Mouse (Mus musculus): Measurements from ENCODE around the gene Mical3. TPM values are rescaled to one million over a fixed set of nuclear protein-coding genes. Genes with fewer than 3 reads are reported as not detected.
A peak's percentile ranks its signal among the peaks of the same experiment; 100 is the strongest.

Gene Mical3
- polyA plus RNA-seq, 1 experiment from 2014 or later, result 50.0 TPM

- Histone ChIP-seq H3K4me2 (no peak overlapping the region), H3K9me3 (no peaks in the 10 kb centered on the region), H3K27me3 (replicated peaks) (no peaks in the 10 kb centered on the region), H3K9ac (no peak overlapping the region), H3K4me1 (peaks cover 8% of the 10 kb centered on the region), H3K4me3 (no peak overlapping the region), H3K36me3 (replicated peaks) (no peaks in the 10 kb centered on the region), H3K27ac (no peak overlapping the region)
- 93% methylated on average over 11 of the region's 11 CpGs for WGBS
- no peak for ATAC-seq (replicated peaks)
Measured at GRCm38 (mm10) chr6:121090786-121091185, 40.0 kb downstream of the Mical3 start.

DNA sequence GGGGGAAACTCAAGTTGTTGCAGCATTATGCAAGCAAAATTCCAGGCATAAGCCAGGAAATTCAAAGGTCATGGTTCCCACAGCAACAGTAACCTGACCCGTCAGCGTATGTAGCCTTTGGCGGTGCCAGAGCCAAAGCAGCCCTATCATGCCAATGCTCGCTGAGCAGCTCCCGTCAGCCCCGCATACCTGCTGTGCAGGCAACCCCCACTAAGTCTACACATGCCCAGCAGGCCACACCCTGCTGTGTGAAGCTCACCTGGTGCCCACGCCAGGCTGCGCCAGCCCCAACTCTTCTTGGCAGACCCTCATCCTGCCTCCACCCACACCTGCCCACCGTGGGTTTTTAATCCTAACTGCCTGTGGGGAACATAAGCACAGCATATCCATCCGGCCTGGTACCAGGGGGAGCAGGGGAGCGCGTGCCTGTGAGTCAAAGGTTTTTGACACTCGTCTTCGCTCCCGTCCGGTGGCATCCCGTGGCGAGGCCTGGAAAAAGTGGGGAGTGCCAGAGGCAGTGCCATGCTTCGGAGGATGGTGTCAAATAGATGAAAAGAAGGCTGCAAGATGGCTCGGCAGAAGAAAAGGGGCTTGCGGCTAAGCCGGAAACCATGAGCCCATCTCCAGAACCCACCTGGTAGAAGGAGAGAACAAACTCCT is 43.1 kb downstream of the Mical3 start:
- H3K4me2 ChIP-seq, result no peak overlapping the region
- WGBS, result 79% methylated on average over 22 of the region's 22 CpGs
- no peaks in the 10 kb centered on the region for H3K9me3 ChIP-seq
- H3K36me3 ChIP-seq (replicated peaks), result no peaks in the 10 kb centered on the region
- no peak for ATAC-seq (replicated peaks)
- H3K4me3 ChIP-seq, result no peak overlapping the region
- H3K27me3 ChIP-seq (replicated peaks), result no peaks in the 10 kb centered on the region
- H3K9ac ChIP-seq, result no peak overlapping the region
- peaks cover 20% of the 10 kb centered on the region for H3K4me1 ChIP-seq
- peak overlapping the region; percentile 27; the same call in 1 of the 2 replicates for H3K27ac ChIP-seq

GRCm38 (mm10) chr6:121087127-121087526 is 43.7 kb downstream of the Mical3 start:
- Histone ChIP-seq H3K36me3 (replicated peaks) (no peaks in the 10 kb centered on the region), H3K27ac (no peak overlapping the region), H3K4me1 (peaks cover 21% of the 10 kb centered on the region), H3K9me3 (no peaks in the 10 kb centered on the region), H3K27me3 (replicated peaks) (no peaks in the 10 kb centered on the region), H3K4me2 (no peak overlapping the region), H3K9ac (no peak overlapping the region), H3K4me3 (no peak overlapping the region)
- 79% methylated on average over 10 of the region's 10 CpGs for WGBS
- ATAC-seq (replicated peaks), result no peak

GRCm38 (mm10) chr6:121086226-121086625 is 44.6 kb downstream of the Mical3 start:
- H3K9me3 ChIP-seq, result no peaks in the 10 kb centered on the region
- no peaks in the 10 kb centered on the region for H3K27me3 ChIP-seq (replicated peaks)
- H3K4me2 ChIP-seq, result no peak overlapping the region
- 92% methylated on average over 9 of the region's 9 CpGs for WGBS
- H3K4me1 ChIP-seq, result peaks cover 29% of the 10 kb centered on the region
- ATAC-seq (replicated peaks), result no peak
- H3K36me3 ChIP-seq (replicated peaks), result no peaks in the 10 kb centered on the region
- no peak overlapping the region for H3K4me3 ChIP-seq
- no peak overlapping the region for H3K9ac ChIP-seq
- no peak overlapping the region for H3K27ac ChIP-seq

DNA sequence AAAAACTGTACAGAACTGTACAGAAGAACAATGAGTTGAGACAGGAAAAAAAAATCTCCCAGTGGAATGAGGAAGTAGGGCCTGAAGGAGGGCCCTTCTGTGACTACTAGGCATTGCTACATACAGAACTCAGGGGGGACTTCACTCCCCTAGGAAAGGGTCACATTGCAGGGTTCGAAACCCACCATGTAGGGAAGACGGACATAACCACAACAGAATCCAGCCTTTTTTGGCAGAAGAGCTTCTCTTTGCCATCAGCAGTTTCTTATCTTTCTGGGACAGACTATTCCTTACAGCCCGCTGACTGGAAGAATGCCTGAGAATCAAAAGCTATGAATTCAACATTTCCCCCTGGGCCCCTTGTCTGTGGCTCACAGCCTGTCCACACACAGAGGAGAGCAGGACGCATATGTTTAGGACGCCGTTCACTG is 46.7 kb downstream of the Mical3 start:
- no peak for ATAC-seq (replicated peaks)
- H3K36me3 ChIP-seq (replicated peaks), result no peaks in the 10 kb centered on the region
- WGBS, result 53% methylated on average over 6 of the region's 6 CpGs
- H3K27ac ChIP-seq, result peak overlapping the region; percentile 40; the same call in 1 of the 2 replicates
- no peak overlapping the region for H3K4me2 ChIP-seq
- H3K4me3 ChIP-seq, result no peak overlapping the region
- peaks cover 34% of the 10 kb centered on the region for H3K4me1 ChIP-seq
- no peaks in the 10 kb centered on the region for H3K27me3 ChIP-seq (replicated peaks)
- H3K9ac ChIP-seq, result no peak overlapping the region
- H3K9me3 ChIP-seq, result no peaks in the 10 kb centered on the region

DNA sequence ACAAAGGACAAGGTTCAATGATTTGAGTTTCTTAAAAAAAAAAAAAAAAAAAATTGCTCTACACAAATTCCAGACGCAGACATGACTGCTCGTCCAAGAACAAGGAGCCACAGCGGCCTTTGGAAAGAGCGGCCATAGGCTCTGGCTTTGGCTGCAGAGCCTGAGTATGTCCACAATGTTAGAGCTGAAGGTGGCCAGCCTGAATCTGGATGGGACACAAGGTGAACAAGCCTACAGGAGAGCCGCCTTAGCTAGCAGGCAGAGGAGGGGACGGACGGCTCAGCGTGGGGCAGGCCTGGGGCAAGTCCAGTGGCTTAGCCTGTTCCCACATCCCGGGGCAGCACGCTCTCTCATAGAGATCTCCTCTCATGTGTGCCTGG is 48.7 kb downstream of the Mical3 start:
- Histone ChIP-seq H3K9me3 (no peaks in the 10 kb centered on the region), H3K4me1 (peaks cover 27% of the 10 kb centered on the region), H3K36me3 (replicated peaks) (no peaks in the 10 kb centered on the region), H3K27ac (no peak overlapping the region), H3K4me3 (no peak overlapping the region), H3K27me3 (replicated peaks) (no peaks in the 10 kb centered on the region), H3K4me2 (no peak overlapping the region), H3K9ac (no peak overlapping the region)
- no peak for ATAC-seq (replicated peaks)
- 84% methylated on average over 10 of the region's 10 CpGs for WGBS

DNA sequence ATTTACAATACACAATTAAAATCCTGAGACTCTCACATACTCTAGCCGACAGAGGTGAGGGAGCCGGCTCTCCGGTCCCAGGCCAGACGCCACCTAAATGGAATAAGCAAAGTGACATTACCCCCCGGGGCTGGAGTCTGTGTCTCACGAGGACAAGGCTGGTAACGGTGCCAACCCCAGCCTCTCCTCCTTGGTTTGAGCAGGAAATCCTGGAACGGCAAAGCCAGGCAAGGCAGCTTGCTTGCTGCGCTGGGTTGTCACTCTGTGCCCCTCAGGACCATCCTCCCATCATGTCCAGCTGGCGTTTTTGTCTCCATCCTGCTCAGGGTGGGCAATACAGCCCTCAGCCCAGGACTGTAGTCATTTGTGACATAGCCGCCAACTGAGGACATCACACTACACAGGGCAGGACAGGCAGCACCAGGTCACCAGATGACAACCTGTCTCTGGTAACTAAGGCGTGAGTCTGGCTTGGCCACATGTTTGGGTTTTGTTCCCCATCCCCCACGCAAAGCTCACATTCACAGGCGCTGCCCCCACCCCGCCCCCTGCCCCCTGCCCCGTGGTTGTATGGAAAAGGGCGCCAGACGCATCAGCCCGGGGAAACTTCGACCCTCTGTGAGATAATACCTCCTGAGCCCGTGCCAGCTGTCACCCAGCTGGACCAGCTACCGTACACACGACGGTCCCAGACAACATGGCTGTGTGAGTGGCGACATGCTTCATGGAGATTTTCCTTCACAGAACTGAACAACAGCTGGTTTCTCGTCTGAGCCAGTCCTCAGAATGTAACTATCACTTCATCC is 49.3 kb downstream of the Mical3 start:
- Histone ChIP-seq H3K27ac (no peak overlapping the region), H3K9ac (no peak overlapping the region), H3K4me1 (peaks cover 26% of the 10 kb centered on the region), H3K4me2 (no peak overlapping the region), H3K4me3 (no peak overlapping the region), H3K9me3 (no peaks in the 10 kb centered on the region), H3K36me3 (replicated peaks) (no peaks in the 10 kb centered on the region), H3K27me3 (replicated peaks) (no peaks in the 10 kb centered on the region)
- 0 out of 2 replicates have a peak, but pooled peaks have one; percentile 15 for ATAC-seq (replicated peaks)
- WGBS, result 52% methylated on average over 26 of the region's 26 CpGs

DNA sequence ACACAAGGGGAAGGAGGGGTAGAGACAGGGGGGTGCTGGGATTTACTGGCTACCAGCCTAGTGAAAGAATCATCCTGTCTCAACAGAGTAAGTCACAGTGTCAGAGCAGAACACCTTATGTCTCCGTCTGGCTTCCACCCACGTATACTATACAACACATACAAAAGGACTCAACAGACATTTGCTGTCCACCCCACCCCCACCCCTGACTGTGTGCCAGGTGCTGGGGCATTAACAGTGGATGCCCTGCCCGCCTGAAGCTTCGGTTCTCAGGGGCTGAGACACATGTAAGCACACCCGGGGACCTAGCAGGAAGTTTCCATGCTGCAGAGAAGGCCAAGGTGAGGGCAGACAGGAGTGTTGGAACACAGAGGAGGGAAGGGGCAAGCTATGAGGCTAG is 52.6 kb downstream of the Mical3 start:
- no peaks in the 10 kb centered on the region for H3K9me3 ChIP-seq
- H3K4me3 ChIP-seq, result no peak overlapping the region
- 89% methylated on average over 5 of the region's 5 CpGs for WGBS
- H3K27ac ChIP-seq, result no peak overlapping the region
- H3K27me3 ChIP-seq (replicated peaks), result no peaks in the 10 kb centered on the region
- ATAC-seq (replicated peaks), result no peak
- peaks cover 15% of the 10 kb centered on the region for H3K4me1 ChIP-seq
- H3K4me2 ChIP-seq, result no peak overlapping the region
- H3K9ac ChIP-seq, result no peak overlapping the region
- no peaks in the 10 kb centered on the region for H3K36me3 ChIP-seq (replicated peaks)

GRCm38 (mm10) chr6:121076929-121077566 is 53.8 kb downstream of the Mical3 start:
- ATAC-seq (replicated peaks), result no peak
- Histone ChIP-seq H3K36me3 (replicated peaks) (no peaks in the 10 kb centered on the region), H3K4me1 (peaks cover 13% of the 10 kb centered on the region), H3K4me3 (no peak overlapping the region), H3K9me3 (no peaks in the 10 kb centered on the region), H3K27ac (no peak overlapping the region), H3K9ac (no peak overlapping the region), H3K27me3 (replicated peaks) (no peaks in the 10 kb centered on the region), H3K4me2 (no peak overlapping the region)
- 92% methylated on average over 12 of the region's 12 CpGs for WGBS

DNA sequence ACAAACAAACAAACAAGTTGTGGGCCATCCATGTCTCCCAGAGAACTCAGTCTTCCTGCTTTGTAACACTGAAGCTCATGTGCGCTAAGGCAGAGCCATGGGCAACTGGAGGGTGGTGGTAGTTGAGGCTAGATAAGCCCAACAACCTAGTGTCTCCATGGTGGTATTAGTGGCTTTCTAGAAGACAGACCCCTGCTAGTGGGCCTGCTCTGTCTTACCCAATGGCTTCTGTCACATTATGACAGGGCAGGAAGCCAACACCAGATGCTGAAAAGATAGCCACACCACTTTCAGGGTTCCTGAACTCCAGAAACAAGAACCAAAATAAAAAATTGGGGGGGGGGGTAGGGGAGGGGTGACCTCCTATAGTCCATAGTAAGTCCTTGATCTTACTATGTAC is 55.0 kb downstream of the Mical3 start:
- H3K9ac ChIP-seq, result no peak overlapping the region
- H3K36me3 ChIP-seq (replicated peaks), result no peaks in the 10 kb centered on the region
- no peak for ATAC-seq (replicated peaks)
- no peaks in the 10 kb centered on the region for H3K27me3 ChIP-seq (replicated peaks)
- H3K4me2 ChIP-seq, result no peak overlapping the region
- no peaks in the 10 kb centered on the region for H3K9me3 ChIP-seq
- H3K4me1 ChIP-seq, result peaks cover under 1% of the 10 kb centered on the region; the same call in 1 of the 2 replicates
- WGBS, result 100% methylated on average over 1 of the region's 1 CpGs
- H3K4me3 ChIP-seq, result no peak overlapping the region
- no peak overlapping the region for H3K27ac ChIP-seq

- no peak overlapping the region for H3K4me2 ChIP-seq
- WGBS, result 79% methylated on average over 7 of the region's 7 CpGs
- no peak overlapping the region for H3K27ac ChIP-seq
- no peaks in the 10 kb centered on the region for H3K9me3 ChIP-seq
- no peak overlapping the region for H3K9ac ChIP-seq
- no peaks in the 10 kb centered on the region for H3K36me3 ChIP-seq (replicated peaks)
- H3K4me3 ChIP-seq, result no peak overlapping the region
- no peaks in the 10 kb centered on the region for H3K27me3 ChIP-seq (replicated peaks)
- H3K4me1 ChIP-seq, result no peaks in the 10 kb centered on the region
- ATAC-seq (replicated peaks), result no peak
Measured at GRCm38 (mm10) chr6:121073312-121073711, 57.5 kb downstream of the Mical3 start.

- ATAC-seq (replicated peaks), result no peak
- Histone ChIP-seq H3K9ac (no peak overlapping the region), H3K4me3 (no peak overlapping the region), H3K36me3 (replicated peaks) (no peaks in the 10 kb centered on the region), H3K27ac (no peak overlapping the region), H3K9me3 (no peaks in the 10 kb centered on the region), H3K4me2 (no peak overlapping the region), H3K27me3 (replicated peaks) (no peaks in the 10 kb centered on the region), H3K4me1 (peaks cover 6% of the 10 kb centered on the region; the same call in 1 of the 2 replicates)
- 84% methylated on average over 2 of the region's 2 CpGs for WGBS
Measured at GRCm38 (mm10) chr6:121072615-121073014, 58.2 kb downstream of the Mical3 start.
